Mouse (Mus musculus) skeletal muscle tissue, adult 2 months (tissue): ENCODE measurements around the gene Olfr913.

Source experiments
- DNase-seq: peaks from one replicate; pipeline ENCODE4 v3.0.0-alpha.2; 2012; ENCODE audit warnings: low read depth, low spot score

Gene Olfr913

GRCm38 (mm10) chr9:38592459-38592858 is at the start of gene Olfr913:
Gene Olfr913 (plus strand): TSS chr9:38592759.
- no peak for DNase-seq

- DNase-seq: no peak
Measured at GRCm38 (mm10) chr9:38579878-38580277, 12.7 kb upstream of the Olfr913 start, which contains the start of gene Olfr912. Gene Olfr912 (plus strand): TSS chr9:38580178.

GRCm38 (mm10) chr9:38591056-38591455 is 1.5 kb upstream of the Olfr913 start:
- no peak for DNase-seq

GRCm38 (mm10) chr9:38604802-38605201 is 12.2 kb downstream of the Olfr913 start, which contains the start of gene Olfr914:
Gene Olfr914 (plus strand): TSS chr9:38605102.
- no peak for DNase-seq

GRCm38 (mm10) chr9:38632406-38632805 is 39.8 kb downstream of the Olfr913 start:
- DNase-seq: no peak
